Mouse (Mus musculus) myocyte (in vitro differentiated cells): Measurements from ENCODE around the gene Vps72.

Experiments
- CEBPB ChIP-seq: IDR thresholded peaks from 2 replicates; pipeline ENCODE4 v1.6.1; 2011; ENCODE audit warnings: mild to moderate bottlenecking, moderate library complexity; ENCODE audit not compliant: poor library complexity, insufficient read depth, severe bottlenecking
- E2F4 ChIP-seq: IDR thresholded peaks from one replicate; pipeline ENCODE4 v1.6.1; 2011; ENCODE audit warnings: mild to moderate bottlenecking, control low read depth, moderate library complexity; ENCODE audit not compliant: insufficient read depth
- POLR2A ChIP-seq: IDR thresholded peaks from one replicate; pipeline ENCODE4 v1.6.1; 2011; ENCODE audit warnings: low read depth, mild to moderate bottlenecking, control low read depth, moderate library complexity; ENCODE audit not compliant: insufficient read length
- POLR2AphosphoS2 ChIP-seq: IDR thresholded peaks from one replicate; pipeline ENCODE4 v1.6.1; 2011; ENCODE audit warnings: low read depth, control low read depth; ENCODE audit not compliant: insufficient read length
- TCF3 ChIP-seq: IDR thresholded peaks from one replicate; pipeline ENCODE4 v1.6.1; 2011; ENCODE audit warnings: low read depth, control low read depth; ENCODE audit not compliant: insufficient read length

DNA sequence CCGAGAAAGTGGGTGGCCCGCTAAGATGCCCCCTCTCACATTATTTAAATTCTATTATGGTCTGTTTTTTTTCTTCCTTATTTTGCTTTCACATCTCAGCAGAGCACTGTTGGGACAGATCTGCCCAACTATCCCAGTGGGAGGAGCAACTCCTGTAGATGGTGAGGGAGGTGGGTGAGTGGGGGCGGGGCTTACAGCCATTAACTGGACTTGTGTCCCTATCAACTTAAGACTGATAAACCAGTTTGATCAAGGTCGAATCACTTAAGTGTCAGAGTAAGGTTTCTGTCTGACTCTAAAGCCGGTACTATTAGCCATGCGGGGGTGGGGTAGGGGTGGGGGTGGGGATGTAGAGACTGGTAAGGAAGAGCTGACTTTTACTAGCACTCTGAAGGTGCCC is 24.2 kb downstream of the Vps72 start:
- TF ChIP-seq E2F4 = no peak
- TF ChIP-seq POLR2A = peak; percentile 24
- no peak for TF ChIP-seq CEBPB
- no peak for TF ChIP-seq POLR2AphosphoS2
- TF ChIP-seq TCF3 = no peak
